Mouse (Mus musculus) kidney, postnatal 0 days (tissue): Measurements from ENCODE around the gene Ptprg. TPM values are rescaled to one million over a fixed set of nuclear protein-coding genes. Genes with fewer than 3 reads are reported as not detected.

Experiments used
- ATAC-seq: fragments of 200-750 bp; cut with Nextera tagmentation; replicated peaks from 2 replicates; pipeline ENCODE4 v1.8.0; 2017; ENCODE audit warnings: low read depth, moderate number of reproducible peaks, moderate TSS enrichment, moderate library complexity; ENCODE audit not compliant: low FRiP score
- DNase-seq: peaks from one replicate; pipeline ENCODE4 v3.0.0-alpha.2; 2016; ENCODE audit warnings: low spot score
- H3K27ac ChIP-seq: fragments of 300-500 bp; sonication (generic); 2 replicates; pipeline ENCODE4 v1.5.1; 2014; ENCODE audit warnings: mild to moderate bottlenecking
- H3K27me3 ChIP-seq: fragments of 300-500 bp; sonication (generic); 2 replicates; pipeline ENCODE4 v1.6.1; 2014; ENCODE audit warnings: low read length, mixed read lengths; ENCODE audit not compliant: insufficient read depth
- H3K36me3 ChIP-seq: fragments of 300-500 bp; sonication (generic); 2 replicates; pipeline ENCODE4 v1.6.1; 2014; ENCODE audit warnings: low read length, mixed read lengths; ENCODE audit not compliant: insufficient read depth
- H3K4me1 ChIP-seq: fragments of 300-500 bp; sonication (generic); replicated peaks from 2 replicates; pipeline ENCODE4 v1.6.1; 2014; ENCODE audit warnings: antibody characterized with exemption, low read length, mixed read lengths; ENCODE audit not compliant: insufficient read depth
- H3K4me2 ChIP-seq: fragments of 300-500 bp; sonication (generic); 2 replicates; pipeline ENCODE4 v1.6.1; 2014; ENCODE audit warnings: mild to moderate bottlenecking, low read length, moderate library complexity, mixed read lengths
- H3K4me3 ChIP-seq: fragments of 300-500 bp; sonication (generic); replicated peaks from 2 replicates; pipeline ENCODE4 v1.5.1; 2014; ENCODE audit warnings: low read depth, low read length
- H3K9ac ChIP-seq: fragments of 300-500 bp; sonication (generic); 2 replicates; pipeline ENCODE4 v1.6.1; 2014; ENCODE audit warnings: low read depth, low read length
- H3K9me3 ChIP-seq: fragments of 300-500 bp; sonication (generic); replicated peaks from 2 replicates; pipeline ENCODE4 v1.6.1; 2016; ENCODE audit warnings: low read length, inconsistent platforms, mixed read lengths
- CTCF ChIP-seq: IDR thresholded peaks from 2 replicates; pipeline ENCODE4 v1.5.1; 2016; ENCODE audit warnings: antibody characterized with exemption, low read depth, mild to moderate bottlenecking, moderate library complexity
- WGBS: fragments of 180-500 bp; shearing (Covaris S2); extraction: QIAGEN DNeasy Blood & Tissue Kit; methylation state at CpG from one replicate; pipeline ENCODE4 v1.1.7; 2014; 5-methylcytosine and 5-hydroxymethylcytosine counted together
- polyA plus RNA-seq: library from polyadenylated mRNA; unstranded; fragments of >200 nt; fragmentation: Nextera tagmentation; extraction: Ambion mirVana; gene quantifications from 2 replicates; pipeline ENCODE4 v1.2.1, GENCODE M21; 2015

Ptprg gene
- polyA plus RNA-seq, 1 experiment from 2014 or later, result 23.5 TPM

DNA sequence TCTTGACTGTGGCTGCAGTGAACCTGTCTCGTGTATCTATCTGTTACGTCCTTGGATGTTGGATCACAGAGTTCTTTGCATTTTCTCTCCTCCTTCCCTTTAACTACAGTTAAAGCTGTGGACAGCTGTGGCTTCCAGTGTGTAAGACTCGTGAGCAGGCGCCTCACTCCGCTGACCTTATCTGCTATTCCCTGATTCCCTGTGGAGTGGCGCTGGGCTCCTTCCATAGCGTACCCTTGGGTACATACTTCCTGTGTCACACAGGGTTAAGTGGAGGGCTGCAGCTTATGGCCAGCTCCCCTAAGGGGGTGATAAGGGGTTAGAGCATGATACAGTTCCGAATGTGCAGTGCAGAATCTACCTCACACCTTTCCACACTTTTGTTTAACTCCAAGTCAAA, 473.9 kb downstream of the Ptprg start:
- no peak for DNase-seq
- TF ChIP-seq CTCF, result no peak
- Histone ChIP-seq H3K4me3 (no peak overlapping the region), H3K9ac (no peak overlapping the region), H3K36me3 (no peaks in the 10 kb centered on the region), H3K9me3 (no peaks in the 10 kb centered on the region), H3K4me1 (no peaks in the 10 kb centered on the region), H3K4me2 (no peak overlapping the region), H3K27me3 (no peaks in the 10 kb centered on the region), H3K27ac (no peak overlapping the region)
- whole genome bisulfite sequencing, result 74% methylated on average over 8 of the region's 8 CpGs
- no peak for ATAC-seq

DNA sequence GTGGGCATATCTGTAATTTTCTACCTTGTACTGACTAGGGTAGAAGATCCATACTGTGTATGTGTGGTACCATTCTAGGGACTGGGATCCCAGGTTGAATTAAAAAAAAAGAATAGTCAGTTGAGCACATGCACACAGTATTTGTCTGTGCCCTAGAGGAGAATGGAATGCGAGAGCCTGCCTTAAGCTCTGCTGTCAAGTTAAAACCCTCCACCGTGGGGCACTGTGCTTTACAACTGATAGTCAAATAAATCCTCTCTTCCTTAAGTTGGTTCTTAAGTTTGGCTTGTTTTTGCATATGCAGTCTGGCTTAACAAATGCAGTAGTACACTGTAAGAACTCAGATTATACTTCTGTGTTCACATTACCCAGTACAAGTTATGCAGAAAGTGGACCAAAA, 476.6 kb downstream of the Ptprg start:
- DNase-seq (peak; percentile 19), ATAC-seq (no peak)
- Histone ChIP-seq H3K9ac (no peak overlapping the region), H3K27me3 (no peaks in the 10 kb centered on the region), H3K4me2 (no peak overlapping the region), H3K4me3 (no peak overlapping the region), H3K4me1 (no peaks in the 10 kb centered on the region), H3K36me3 (no peaks in the 10 kb centered on the region), H3K27ac (no peak overlapping the region), H3K9me3 (no peaks in the 10 kb centered on the region)
- peak; percentile 45; the same call in 1 of the 2 replicates for TF ChIP-seq CTCF
- 72% methylated on average over 2 of the region's 2 CpGs for WGBS

DNA sequence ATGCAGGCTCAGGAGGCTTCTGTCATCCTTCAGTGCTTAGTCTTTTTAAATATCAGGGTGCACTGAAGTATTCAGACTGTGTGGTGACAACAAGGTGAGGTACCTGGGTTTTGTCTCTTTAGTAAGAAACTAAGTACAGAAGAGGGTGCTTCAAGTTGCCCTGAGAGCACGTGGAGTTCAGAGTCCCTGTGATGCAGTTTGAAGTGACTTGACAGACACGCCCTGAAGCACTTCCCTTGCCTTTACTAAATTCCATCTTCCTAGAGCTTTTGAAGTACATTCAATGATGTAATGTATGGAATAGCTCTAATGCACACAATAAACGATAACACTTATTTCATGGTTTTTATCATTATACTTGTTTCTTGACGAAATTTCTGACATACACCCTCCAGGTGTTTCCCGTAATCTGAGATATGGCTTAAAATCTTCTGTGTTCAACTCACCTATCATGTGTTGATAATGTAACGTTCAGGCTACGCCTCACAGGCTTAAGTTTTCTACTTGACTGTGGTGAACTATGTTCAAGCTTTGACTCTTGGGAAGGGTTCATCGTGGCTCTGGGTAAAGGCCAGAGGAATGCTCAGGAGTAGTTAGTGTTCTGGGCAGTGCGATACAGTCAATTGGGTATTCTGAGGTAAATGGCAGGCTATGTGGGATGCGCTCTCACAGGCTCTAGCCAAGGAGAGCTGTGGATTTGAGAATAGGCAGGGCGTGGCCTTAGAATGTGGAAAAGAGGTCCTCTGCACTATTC, 483.4 kb downstream of the Ptprg start:
- Histone ChIP-seq H3K9me3 (no peaks in the 10 kb centered on the region), H3K4me1 (no peaks in the 10 kb centered on the region), H3K4me2 (no peak overlapping the region), H3K27me3 (no peaks in the 10 kb centered on the region), H3K36me3 (no peaks in the 10 kb centered on the region), H3K27ac (no peak overlapping the region), H3K4me3 (no peak overlapping the region), H3K9ac (no peak overlapping the region)
- ATAC-seq (no peak), DNase-seq (no peak)
- TF ChIP-seq CTCF, result no peak
- WGBS, result 86% methylated on average over 11 of the region's 11 CpGs

DNA sequence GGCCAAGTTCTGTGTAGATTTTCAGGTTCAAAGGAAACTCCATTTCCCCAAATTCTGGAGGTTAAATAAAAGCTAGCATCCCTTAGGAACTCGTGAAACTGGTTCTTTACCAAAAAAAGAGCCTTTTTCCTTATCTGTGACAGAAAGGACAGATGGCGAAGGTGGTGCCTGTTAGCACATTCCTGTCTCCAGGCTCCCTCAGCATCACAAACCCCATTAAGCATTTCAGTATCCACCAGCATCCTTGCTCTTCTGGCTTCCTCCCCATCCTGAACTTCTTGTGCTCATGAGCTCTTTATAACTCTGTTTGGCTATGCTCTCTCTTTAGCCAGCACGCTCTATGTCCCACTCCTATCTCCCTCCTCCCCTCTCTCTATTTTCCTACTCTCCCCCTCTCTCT, 486.4 kb downstream of the Ptprg start:
- ATAC-seq, result no peak
- 89% methylated on average over 3 of the region's 3 CpGs for WGBS
- TF ChIP-seq CTCF, result no peak

DNA sequence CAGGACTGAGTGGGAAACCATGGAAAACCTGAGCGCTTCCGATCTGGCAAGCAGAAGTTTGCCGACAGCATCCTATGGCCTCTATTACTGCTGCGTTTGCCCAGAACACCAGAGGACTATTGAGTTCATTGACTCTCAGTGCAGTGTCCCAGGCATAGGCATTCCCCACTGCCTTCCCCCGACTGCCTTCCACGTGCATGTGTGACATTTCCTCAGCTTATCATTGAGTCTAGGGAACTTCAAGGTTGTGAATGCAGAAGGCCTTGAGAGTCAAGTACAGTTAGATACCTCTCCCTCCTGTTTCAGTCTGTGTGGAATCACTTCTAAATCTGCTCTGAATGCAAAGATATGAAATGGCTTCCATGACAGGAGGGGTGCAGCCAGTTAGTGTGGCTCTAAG, 488.2 kb downstream of the Ptprg start:
- Histone ChIP-seq H3K36me3 (no peaks in the 10 kb centered on the region), H3K27ac (no peak overlapping the region), H3K4me3 (no peak overlapping the region), H3K27me3 (no peaks in the 10 kb centered on the region), H3K9ac (no peak overlapping the region), H3K9me3 (no peaks in the 10 kb centered on the region), H3K4me1 (no peaks in the 10 kb centered on the region), H3K4me2 (no peak overlapping the region)
- DNase-seq (no peak), ATAC-seq (no peak)
- no peak for TF ChIP-seq CTCF
- WGBS, result 93% methylated on average over 6 of the region's 6 CpGs

More for the DNA sequence above, 486.4 kb downstream of the Ptprg start:
- no peak overlapping the region for H3K27ac ChIP-seq
- H3K4me3 ChIP-seq, result no peak overlapping the region
- H3K27me3 ChIP-seq, result no peaks in the 10 kb centered on the region
- DNase-seq, result no peak
- no peaks in the 10 kb centered on the region for H3K4me1 ChIP-seq
- no peak overlapping the region for H3K4me2 ChIP-seq
- H3K36me3 ChIP-seq, result no peaks in the 10 kb centered on the region
- H3K9ac ChIP-seq, result no peak overlapping the region
- H3K9me3 ChIP-seq, result no peaks in the 10 kb centered on the region

DNA sequence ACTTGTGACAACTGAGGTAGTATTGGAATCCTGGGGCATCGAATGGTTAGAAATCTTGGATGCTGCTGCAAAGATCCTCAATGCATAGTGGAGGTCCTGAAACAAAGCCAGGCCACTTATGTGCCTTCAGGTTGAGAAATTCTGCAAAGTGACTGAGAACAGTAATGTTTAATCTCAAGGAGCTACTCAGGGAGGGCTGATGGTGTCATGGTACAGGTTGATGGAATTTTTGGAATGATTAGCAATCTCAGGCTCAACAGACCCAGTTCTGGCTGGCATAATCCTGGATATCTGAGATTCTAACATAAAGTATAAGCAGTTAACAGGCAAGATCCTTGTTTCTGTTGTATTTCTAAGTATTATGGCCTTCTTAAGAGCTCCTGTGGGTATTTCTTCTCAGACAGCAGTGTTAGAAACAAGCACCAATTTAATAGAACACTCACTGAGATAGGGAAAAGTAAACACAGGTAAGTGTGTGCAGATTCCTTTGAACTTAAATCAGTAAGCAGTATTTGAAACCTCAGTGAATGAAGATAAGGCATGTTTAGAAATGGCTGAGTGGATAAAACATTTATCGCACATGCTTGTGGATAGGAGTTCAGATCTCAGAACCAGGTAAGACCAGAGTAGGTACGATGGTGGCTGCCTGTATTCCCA, 493.0 kb downstream of the Ptprg start:
- Histone ChIP-seq H3K4me1 (no peaks in the 10 kb centered on the region), H3K9me3 (no peaks in the 10 kb centered on the region), H3K27ac (no peak overlapping the region), H3K4me3 (no peak overlapping the region), H3K9ac (no peak overlapping the region), H3K4me2 (no peak overlapping the region), H3K27me3 (no peaks in the 10 kb centered on the region), H3K36me3 (no peaks in the 10 kb centered on the region)
- TF ChIP-seq CTCF, result no peak
- no peak for DNase-seq
- ATAC-seq, result no peak
- WGBS, result 80% methylated on average over 3 of the region's 3 CpGs
